Mouse (Mus musculus) brown adipose tissue, adult 24 weeks (tissue): ENCODE results near the gene Car14. TPM values are rescaled to one million over a fixed set of nuclear protein-coding genes. Genes with fewer than 3 reads are reported as not detected.
"Not testable (repeated sequence)": the region's sequence is repeated elsewhere in the genome, so short reads cannot be mapped to it uniquely, and the experiment has no call there.

Experiments
- H3K27ac ChIP-seq: fragments of 200-500 bp; replicated peaks from 2 replicates; pipeline ENCODE4 v1.5.1; 2012; ENCODE audit warnings: low read depth, mild to moderate bottlenecking, low read length
- H3K4me1 ChIP-seq: fragments of 200-500 bp; 2 replicates; pipeline ENCODE4 v1.6.1; 2012; ENCODE audit warnings: low read length, mixed read lengths; ENCODE audit not compliant: control insufficient read depth, insufficient read depth, insufficient read length
- H3K4me3 ChIP-seq: fragments of 200-500 bp; 2 replicates; pipeline ENCODE4 v1.5.1; 2012; ENCODE audit warnings: low read depth, mild to moderate bottlenecking, low read length, moderate library complexity; ENCODE audit not compliant: insufficient read depth
- polyA plus RNA-seq: library from polyadenylated mRNA; stranded (reverse); fragments of >200 nt; gene quantifications from 2 replicates; pipeline ENCODE4 v1.2.4, GENCODE M21; 2012; ENCODE audit not compliant: missing spikeins, insufficient read depth, insufficient read length

Gene Car14
- polyA plus RNA-seq, 1 experiment: 15.5 TPM

DNA sequence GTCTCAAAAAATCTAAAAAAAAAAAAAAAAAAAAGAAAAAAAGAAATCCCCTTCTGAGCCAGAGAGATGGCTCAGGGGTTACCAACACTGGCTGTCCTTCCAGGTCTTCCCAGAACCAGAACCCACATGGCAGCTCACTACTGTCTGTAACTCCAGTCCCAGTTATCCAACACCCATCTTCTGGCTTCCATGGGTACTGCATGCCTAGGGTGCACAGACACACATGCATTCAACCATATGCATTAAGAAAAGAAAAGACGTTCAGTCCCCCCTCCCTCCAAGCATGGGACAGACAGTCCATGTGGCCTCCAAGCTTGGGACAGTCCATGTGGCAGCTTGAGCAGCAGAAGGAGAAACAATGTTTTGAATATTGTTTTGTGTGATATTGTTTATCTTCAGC, 27.7 kb upstream of the Car14 start:
- H3K27ac ChIP-seq: no peak overlapping the region
- H3K4me3 ChIP-seq: no peak overlapping the region
- no peaks in the 10 kb centered on the region for H3K4me1 ChIP-seq

DNA sequence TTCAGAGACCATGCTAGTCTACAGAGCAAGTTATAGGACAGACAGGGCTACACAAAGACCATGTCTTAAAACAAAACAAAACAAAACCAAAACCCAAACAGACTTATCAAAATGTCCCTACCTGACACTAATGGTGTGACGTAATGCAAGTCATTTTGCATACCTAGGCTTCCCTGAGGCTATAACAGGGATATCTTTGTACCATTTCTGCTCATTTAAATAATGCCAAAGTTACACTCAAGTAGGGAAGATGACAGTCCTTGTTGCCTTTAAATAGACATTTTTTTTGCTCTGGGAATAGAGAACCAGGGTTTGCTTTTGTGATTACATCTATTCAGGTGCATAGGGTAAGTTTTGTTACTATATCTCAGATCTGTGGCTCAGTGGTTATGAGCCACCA, 27.0 kb upstream of the Car14 start:
- Histone ChIP-seq H3K27ac (no peak overlapping the region), H3K4me1 (no peaks in the 10 kb centered on the region)

DNA sequence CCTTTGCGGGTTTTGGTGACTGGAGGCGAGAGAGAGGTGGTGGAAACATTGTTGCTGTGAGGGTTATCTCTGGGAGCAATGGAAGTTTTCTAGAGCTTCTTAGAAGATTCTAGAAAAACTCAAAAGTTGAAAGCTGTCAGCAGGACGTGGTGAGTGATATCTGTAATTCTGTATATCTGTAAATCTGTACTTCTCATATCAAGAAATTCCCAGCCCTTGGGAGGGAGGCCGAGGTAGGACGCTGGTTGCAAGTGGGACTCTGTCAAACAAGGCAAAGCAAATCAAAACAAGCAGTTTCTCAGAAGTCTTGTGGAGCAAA, 25.9 kb upstream of the Car14 start:
- peak overlapping the region; percentile 99 for H3K4me3 ChIP-seq
- no peak overlapping the region for H3K27ac ChIP-seq

More for the DNA sequence above, 27.0 kb upstream of the Car14 start:
- no peak overlapping the region for H3K4me3 ChIP-seq

DNA sequence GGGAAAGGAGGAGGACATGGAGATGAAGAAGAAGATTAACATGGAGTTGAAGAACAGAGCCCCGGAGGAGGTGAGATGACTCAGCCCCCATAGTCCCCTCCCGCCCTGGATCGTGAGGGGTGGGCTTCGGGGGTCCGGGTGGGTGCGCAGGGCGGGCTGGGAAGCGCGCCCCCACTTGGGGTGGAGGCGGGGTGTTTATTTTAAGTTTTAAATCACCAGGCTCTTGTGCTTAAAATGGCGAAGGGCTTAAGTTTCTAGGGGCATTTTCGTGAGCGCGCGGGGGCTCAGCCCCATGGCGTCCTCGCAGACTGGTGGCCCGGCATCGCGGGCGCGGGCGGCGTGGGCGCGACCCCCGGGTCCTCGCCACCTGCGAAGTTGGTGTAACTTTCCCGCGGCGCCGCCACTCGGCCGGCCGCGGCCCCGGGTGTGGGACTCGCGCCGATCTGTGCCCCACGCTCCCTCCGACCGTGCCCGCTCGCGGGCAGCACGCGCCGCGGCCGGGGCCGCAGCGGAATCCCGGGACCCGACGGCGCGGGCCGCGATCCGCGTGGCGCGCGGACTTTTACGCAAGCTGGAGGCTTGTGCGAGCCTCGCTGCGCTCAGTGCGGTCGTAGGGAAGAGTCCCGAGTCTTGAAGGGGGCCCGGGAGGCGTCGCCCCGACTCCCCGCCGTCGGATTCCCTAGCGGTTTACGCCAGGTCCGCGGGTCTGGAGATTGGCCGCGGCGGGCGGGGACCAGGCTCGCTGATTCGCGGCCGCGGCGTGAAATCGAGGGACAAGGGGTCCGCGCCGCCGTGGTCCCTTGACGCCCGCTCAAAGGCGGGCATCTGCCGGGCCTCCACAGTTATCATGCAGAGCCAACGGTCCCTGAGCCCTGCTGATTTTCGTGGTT, 25.3 kb upstream of the Car14 start:
- peak overlapping the region; percentile 99 for H3K4me3 ChIP-seq
- H3K4me1 ChIP-seq: no peaks in the 10 kb centered on the region
- peak overlapping the region; percentile 83 for H3K27ac ChIP-seq

More for the DNA sequence above, 25.9 kb upstream of the Car14 start:
- H3K4me1 ChIP-seq: no peaks in the 10 kb centered on the region

DNA sequence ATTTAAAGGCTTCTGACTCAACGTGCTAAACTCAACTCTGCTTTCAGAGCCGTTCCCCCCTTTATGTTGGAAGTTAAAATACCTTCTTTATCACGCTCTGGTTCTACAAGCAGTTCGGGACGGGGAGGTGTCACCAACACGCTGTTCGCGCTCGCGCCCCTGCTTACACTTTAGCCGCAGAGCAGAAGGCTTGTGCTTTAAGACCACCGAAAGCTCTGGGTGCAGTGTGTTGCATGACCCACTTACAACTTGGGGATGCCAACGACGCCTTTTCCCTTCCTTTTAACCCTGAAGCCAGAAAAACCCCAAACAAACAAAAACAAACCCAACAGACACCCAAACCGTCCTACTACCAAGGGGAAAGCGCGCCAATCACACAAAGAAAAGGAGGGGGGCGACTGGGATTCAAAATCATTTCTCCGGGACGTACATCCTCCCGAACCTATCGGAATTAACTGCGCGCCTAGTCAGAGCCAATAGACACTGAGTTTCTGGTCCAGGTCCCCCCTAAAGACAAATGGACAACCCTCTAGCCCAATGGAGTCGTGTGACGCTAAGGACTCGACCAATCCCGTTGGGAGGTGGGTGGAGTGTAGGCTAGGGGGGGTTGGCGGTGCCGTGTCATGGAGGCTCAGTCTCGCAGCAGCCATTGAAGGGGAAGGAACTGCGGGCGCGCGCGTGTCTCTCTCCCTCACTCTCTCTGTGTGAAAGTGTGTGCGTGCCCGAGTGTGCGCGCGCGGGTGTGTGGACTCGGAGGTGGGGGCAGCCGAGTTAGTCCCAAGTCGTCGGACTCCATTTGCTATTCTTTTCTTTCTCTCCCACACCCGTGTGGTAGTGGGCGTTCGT, 24.4 kb upstream of the Car14 start, which contains the start of gene Anp32e:
Gene Anp32e (plus strand): TSS at position 589 of the 846 bp plus-strand sequence.
- H3K27ac ChIP-seq: peak within 1 kb of the TSS; percentile 83
- H3K4me1 ChIP-seq: no peaks in the 10 kb centered on the region

DNA sequence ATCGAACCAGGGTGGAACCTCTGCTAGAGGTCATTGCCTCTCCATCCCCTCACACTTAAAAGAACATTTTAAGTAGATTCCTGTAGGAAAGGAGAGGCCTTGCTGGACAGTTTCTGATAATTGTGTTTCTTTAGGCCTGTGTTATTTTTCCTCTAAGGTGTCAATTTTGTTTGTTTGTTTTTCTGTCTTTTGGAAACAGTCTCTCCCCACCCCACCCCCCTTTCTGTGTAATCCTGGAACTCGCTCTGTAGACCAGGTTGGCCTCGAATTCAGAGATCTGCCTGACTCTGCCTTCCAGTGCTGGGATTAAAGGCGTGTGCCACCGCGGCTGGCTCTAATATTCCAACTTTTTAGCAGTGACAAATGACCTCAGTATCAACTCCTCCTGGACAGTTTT, 23.8 kb upstream of the Car14 start:
- Histone ChIP-seq H3K4me3 (peak overlapping the region; percentile 59), H3K4me1 (no peaks in the 10 kb centered on the region), H3K27ac (no peak overlapping the region)

More for the DNA sequence above, 24.4 kb upstream of the Car14 start, which contains the start of gene Anp32e:
- peak within 1 kb of the TSS; percentile 99 for H3K4me3 ChIP-seq

DNA sequence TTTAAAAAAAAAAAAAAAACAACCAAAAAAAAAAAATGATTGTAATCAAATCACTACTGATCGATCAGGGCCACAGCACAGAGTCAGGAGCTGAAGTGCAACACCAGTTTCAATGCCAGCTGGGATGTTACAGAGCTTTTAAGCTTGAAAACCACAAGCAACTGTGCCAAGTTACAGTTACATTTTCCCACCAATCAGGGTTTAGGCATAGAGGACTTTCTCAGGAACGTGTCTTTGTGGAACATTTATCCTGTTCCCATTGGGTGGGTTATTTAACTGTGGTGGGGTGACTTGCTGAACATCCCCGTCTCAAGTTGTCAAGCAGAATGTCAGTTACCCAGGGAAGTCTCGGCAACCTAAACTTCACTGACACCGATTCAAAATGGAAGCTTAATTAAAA, 20.6 kb upstream of the Car14 start:
- Histone ChIP-seq H3K4me1 (no peaks in the 10 kb centered on the region), H3K27ac (no peak overlapping the region), H3K4me3 (no peak overlapping the region)

DNA sequence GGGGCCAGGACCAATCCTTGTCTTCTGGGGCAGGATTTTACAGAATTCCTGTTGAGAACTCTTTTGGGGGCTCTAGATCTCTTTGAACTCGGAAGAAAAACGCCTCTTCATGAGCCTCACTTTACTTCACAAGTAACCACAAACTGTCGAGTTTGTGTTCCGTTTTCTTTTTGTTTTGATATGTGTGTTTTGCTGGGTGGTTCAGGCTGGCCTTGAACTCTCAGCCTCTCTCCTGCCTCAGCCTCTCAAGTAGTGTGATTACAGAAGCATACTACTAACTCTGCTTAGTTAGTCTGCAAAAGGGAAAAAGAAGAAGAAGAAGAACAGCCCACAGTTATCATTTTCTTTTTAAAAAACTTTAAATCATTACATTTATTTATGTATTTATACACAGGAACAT, 19.7 kb upstream of the Car14 start:
- H3K4me3 ChIP-seq: no peak overlapping the region
- H3K27ac ChIP-seq: no peak overlapping the region

DNA sequence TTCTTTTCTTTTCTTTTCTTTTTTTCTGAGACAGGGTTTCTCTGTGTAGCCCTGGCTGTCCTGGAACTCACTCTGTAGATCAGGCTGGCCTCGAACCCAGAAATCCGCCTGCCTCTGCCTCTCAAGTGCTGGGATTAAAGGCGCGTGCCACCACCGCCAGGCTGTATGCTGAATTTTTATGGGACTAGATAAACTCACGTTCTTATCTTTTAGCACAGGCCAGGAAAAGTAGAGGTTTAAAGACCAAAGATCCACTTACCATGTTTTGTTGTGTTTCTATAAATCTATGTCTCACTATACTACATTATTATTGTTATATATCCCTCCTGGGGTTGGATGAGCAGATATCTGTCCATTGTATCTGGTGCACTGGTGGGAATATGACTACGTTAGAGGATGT, 18.9 kb upstream of the Car14 start:
- not testable (repeated sequence) for H3K4me3 ChIP-seq, H3K4me1 ChIP-seq, H3K27ac ChIP-seq

More for the DNA sequence above, 19.7 kb upstream of the Car14 start:
- H3K4me1 ChIP-seq: no peaks in the 10 kb centered on the region

DNA sequence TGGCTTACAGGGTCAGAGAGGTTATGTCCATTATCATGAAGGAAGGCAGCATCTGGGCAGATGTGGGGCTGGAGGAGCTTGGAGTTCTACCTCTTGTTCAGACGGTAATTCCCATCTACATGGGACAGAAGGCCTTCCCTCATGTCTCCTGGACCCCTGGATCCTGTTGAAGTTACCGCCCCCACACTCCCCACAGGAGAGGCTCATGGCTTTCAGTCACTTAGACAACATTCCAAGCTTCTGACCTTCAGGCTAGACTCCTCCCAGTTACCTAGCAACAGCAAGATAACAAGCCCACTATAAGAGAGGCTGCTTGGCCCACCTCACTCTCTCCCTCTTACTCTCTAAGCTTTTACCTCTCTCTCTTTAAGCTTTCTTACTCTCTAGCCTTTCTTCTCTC, 16.0 kb upstream of the Car14 start:
- not testable (repeated sequence) for H3K4me1 ChIP-seq, H3K4me3 ChIP-seq, H3K27ac ChIP-seq

DNA sequence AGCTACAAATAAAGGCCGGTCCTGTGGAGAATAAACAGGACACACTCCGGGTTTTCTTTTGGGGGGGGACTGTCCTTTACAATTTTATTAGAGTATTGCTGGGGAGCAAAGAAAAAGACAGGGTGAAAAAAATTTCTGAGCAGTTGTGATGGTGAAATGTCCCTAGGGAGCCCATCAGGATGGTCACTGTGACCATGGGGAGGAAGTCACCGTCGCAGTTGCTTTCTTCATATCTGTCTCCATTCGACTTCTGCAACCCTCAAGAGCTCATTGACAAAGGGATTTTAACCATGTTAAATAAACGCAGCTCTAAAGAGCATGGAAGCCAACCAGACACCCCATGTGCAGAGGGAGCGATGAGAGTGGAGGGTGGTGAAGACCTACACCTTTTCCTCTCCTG, 12.3 kb upstream of the Car14 start:
- Histone ChIP-seq H3K4me3 (no peak overlapping the region), H3K27ac (no peak overlapping the region), H3K4me1 (no peaks in the 10 kb centered on the region)

DNA sequence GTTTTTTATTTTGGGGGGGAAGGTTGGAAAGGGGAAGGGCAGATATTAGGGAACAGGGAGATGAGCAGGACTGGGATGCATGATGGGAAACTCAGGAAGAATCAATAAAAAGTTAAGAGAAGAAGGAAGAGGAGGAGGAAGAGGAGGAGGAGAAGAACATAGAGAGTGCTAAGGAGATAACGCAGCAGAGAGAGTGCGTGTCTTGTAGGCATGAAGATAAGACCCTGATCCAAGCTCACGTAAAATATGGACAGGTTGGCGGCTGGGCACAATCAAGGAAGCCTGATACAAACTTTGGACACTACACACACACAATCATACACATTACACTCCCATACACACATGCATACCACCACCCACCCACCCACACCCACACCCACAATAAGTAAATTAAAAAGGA, 10.2 kb upstream of the Car14 start:
- no peak overlapping the region for H3K27ac ChIP-seq
- H3K4me3 ChIP-seq: no peak overlapping the region

DNA sequence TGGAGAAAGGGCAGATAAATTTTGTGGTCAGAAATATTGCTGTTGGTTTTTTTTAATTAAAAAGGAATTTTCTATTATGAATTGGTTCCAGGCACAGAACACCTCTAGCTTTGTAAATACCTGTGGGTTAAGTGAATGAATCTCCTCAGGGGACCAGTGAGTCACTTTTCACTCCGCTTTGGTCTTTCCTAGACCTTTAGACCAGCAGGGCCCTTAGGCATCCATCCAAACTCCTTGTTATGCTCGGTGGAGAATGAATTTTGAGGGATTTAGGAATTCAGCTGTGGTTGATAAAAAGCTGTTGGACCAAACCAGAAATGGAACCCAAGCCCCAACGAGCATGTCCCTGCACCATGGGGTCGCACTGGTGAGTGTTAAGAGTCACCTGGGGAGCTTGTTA, 3.1 kb upstream of the Car14 start:
- H3K4me1 ChIP-seq: peaks cover 8% of the 10 kb centered on the region
- no peak overlapping the region for H3K27ac ChIP-seq
- H3K4me3 ChIP-seq: no peak overlapping the region

More for the DNA sequence above, 10.2 kb upstream of the Car14 start:
- no peaks in the 10 kb centered on the region for H3K4me1 ChIP-seq

DNA sequence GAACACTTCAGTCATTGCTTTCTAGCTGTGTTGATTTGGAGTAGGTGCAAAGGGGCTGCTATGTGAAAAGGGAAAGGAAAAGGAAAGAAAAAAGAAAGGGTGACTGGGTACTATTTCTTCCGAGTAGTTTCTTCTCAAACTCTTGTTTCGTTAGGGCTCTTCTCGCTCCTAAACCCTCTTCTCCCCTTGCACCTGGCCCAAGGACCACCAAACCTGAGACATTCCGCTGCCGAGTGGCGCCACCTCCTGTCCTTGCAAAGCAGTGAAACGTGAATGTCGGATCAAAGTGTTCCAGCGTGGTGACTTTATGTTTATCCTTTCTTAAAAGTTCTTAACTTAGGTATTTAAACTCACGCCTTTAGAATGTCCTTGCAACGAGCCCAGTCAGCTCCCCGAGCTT, 2.4 kb upstream of the Car14 start:
- H3K4me3 ChIP-seq: peak overlapping the region; percentile 50
- H3K27ac ChIP-seq: no peak overlapping the region

DNA sequence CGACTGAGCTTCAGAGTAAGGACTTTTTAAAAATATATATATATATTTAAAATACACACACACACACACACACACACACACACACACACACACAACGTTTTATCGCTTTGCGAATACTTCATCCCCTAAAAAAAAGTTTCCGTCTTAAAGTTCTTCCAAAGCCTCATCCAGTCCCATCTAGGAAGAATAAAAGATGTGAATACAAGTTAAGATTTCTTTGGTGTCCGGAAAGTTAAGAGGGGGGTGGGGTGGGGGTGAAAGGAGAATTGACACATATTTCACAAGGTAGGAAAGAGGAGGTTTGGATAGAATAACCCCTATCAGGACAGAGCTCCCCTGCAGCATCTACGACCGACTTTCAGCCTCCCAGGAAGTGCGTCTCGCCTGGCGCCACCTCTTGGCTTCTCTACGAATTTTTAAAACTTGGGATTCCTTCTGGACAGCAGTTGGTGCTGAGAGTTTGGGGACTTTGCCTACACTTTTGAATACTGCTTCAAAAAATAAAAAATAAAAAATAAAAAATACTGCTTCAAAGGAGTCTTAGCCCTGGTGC, 1.5 kb upstream of the Car14 start:
- H3K27ac ChIP-seq: no peak overlapping the region
- peak overlapping the region; percentile 50 for H3K4me3 ChIP-seq

More for the DNA sequence above, 2.4 kb upstream of the Car14 start:
- H3K4me1 ChIP-seq: peaks cover 8% of the 10 kb centered on the region

More for the DNA sequence above, 1.5 kb upstream of the Car14 start:
- peaks cover 8% of the 10 kb centered on the region for H3K4me1 ChIP-seq
